Mouse (Mus musculus): ENCODE measurements around the gene Rpl7a. TPM values are rescaled to one million over a fixed set of nuclear protein-coding genes. Genes with fewer than 3 reads are reported as not detected.

Rpl7a gene
- total RNA-seq (2023) = 977 TPM

GRCm38 (mm10) chr2:26910124-26910993 lies at the start of gene Rpl7a, which contains the start of gene Med22:
Gene Rpl7a (plus strand): TSS chr2:26910764.
Gene Med22 (minus strand): TSS chr2:26910677.

DNA sequence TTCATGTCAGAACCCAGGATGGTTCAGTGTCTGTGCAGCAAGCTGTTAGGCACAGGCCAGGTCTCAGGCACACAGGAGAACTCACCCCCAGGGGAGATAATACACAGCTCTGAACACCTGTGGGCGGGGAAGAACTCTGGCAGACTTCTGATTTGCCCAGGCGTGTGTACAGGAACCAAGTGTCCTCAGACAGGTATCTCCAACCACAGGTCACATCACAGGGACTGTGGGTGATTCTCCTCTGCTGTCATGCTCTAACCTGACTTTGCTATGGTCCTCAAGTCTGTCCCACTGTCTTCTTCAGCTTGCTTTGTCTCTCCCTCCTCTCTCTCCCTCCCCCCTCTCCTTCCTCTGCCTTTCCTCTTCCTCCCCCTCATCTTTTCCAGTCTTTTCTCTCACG lies 45.7 kb upstream of the Rpl7a start, which contains the start of gene Abo:
Gene Abo (minus strand): TSS at position 101 of the 400 bp plus-strand sequence.

DNA sequence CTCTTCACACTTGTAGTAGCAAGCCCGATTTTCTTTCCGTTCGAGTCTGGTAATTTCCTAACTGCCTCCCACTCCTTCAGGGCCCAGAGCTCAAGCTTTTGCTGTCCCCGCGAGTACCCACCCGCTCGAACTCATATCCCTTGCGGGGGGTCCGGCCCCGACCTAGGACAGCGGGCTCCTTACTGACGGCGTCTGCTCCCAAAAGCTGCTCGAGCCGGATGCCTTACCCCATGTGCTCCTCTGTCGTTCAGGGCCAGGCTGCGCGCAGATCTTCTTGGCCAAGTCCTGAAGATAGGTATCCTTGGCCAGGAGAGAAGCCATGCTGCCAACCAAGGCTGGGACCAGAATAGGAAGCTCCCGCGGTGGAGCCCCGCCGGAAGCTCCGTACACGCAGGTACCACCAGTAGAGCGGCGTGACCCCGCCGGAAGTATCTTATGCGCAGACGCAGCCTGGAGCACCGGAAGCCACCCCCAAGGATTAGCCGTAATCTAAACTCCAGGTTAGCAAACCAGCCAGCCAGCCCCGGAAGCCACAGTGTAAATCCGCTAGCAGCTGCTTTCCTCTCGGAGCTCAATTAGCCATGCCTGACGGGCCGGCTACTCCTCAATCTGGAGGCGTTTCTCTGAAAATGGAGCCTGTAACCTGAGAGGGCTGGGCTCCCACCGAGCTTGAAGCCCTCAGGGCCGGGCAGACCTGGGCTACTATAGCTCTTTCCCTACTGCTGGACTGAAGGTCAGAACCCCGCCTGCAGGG lies 7.9 kb upstream of the Rpl7a start, which contains the start of gene Surf6:
Gene Surf6 (minus strand): TSS at position 413 of the 754 bp plus-strand sequence.

GRCm38 (mm10) chr2:26915927-26916728 lies 5.6 kb downstream of the Rpl7a start, which contains the start of the genes Surf2 and Surf1:
Gene Surf2 (plus strand): TSS chr2:26916367.
Gene Surf1 (minus strand): TSS chr2:26916530.

DNA sequence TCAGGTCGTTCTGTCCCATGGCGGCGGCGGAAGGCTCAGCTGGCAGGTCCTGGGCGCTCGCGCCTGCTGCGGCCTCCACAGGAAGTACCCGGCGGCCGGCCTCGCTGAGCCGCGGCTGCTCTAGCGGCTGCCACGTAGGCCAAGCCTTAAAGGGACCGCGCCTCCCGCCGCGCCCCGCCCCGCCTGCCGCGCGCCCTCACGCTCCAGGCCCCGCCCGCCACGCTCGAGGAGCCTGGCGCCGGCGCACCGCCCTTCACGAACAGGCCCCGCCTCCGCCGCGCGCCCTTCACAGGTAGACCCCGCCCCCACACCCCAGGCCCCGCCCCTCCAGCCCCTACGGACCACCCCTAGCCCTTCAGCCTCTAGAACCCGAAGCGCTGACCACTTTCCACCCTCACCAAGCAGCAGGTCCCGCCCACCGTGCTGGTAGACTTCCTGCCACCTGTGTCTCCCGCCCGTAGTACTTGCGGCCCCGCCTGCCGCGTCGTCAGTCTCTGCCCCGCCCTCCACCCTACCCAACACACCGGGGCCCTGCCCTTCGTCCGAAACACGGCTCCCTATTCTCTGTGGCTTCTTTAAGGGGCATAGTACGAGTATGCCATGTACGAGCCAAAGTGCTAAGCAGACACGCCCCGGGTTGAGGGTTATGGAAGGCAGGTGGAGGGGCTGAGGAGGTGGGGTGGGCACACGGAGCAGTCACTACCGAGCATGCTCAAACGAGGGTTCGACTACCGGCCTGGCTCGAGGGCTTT lies 22.9 kb downstream of the Rpl7a start, which contains the start of the genes Surf4 and Stkld1:
Gene Surf4 (minus strand): TSS at position 625 of the 752 bp plus-strand sequence.
Gene Stkld1 (plus strand): TSS at position 744 of the 752 bp plus-strand sequence.

Other genes with a start within 250 kb of the Rpl7a start
- 38.4 TPM for gene Lcn4, start 239.5 kb upstream of the Rpl7a start, total RNA-seq (2023)
- not detected for gene Abo, start 45.8 kb upstream of the Rpl7a start, total RNA-seq (2023)
- gene Surf6, start 7.9 kb upstream of the Rpl7a start, total RNA-seq (2023) = 56.4 TPM
- gene Med22, start 87 bp upstream of the Rpl7a start, total RNA-seq (2023) = 16.5 TPM
- gene Surf2, start 5.6 kb downstream of the Rpl7a start, total RNA-seq (2023) = 55.3 TPM
- 52.4 TPM for gene Surf1, start 5.8 kb downstream of the Rpl7a start, total RNA-seq (2023)
- 67.4 TPM for gene Surf4, start 23.2 kb downstream of the Rpl7a start, total RNA-seq (2023)
- gene Stkld1, start 23.3 kb downstream of the Rpl7a start, total RNA-seq (2023) = not detected
- 57.3 TPM for gene Rexo4, start 53.6 kb downstream of the Rpl7a start, total RNA-seq (2023)
- gene Adamts13, start 62.7 kb downstream of the Rpl7a start, total RNA-seq (2023) = not detected
- gene Cacfd1, start 99.2 kb downstream of the Rpl7a start, total RNA-seq (2023) = 27.3 TPM
- gene Slc2a6, start 117.2 kb downstream of the Rpl7a start, total RNA-seq (2023) = 2.4 TPM
- gene Mymk, start 161.4 kb downstream of the Rpl7a start, total RNA-seq (2023) = not detected
- gene Adamtsl2, start 168.6 kb downstream of the Rpl7a start, total RNA-seq (2023) = 0.58 TPM
- gene Fam163b, start 231.7 kb downstream of the Rpl7a start, total RNA-seq (2023) = not detected

Measured in CD8-positive naive resting alpha-beta T cell, adult 57 days (primary cell).